Mouse (Mus musculus): ENCODE results near the gene Pttg1ip. TPM values are rescaled to one million over a fixed set of nuclear protein-coding genes. Genes with fewer than 3 reads are reported as not detected.

Gene Pttg1ip
- polyA plus RNA-seq, 1 experiment from 2014 or later = 126 TPM

DNA sequence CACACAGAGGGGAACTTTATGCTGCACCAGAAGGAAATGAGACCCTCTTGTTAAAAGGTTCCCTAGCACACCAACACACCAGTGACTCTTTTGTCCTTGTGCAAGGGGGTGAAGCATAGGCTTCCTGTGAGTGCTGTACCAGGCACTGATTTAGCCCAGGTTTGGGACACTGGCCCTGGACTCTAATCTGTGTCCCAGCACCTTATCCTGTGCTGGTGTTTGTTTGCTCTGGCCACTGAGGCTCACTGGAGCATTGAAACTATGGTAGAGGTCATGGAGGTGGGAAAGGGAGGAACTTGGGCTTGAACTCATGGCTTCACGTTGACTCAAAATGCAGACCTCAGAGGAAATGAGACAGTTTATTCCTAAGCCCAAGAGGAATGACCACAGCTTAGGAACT is 8.4 kb upstream of the Pttg1ip start:
- WGBS (ENCODE audit: insufficient replicate concordance) = 38% methylated on average over 1 of the region's 1 CpGs
- 0 out of 2 replicates have a peak, but pooled peaks have one; percentile 26 for ATAC-seq
- Histone ChIP-seq H3K4me2 (ENCODE audit: low read depth, low read length) (no peak overlapping the region), H3K9ac (replicated peaks) (no peak overlapping the region), H3K4me3 (ENCODE audit: low read depth, low read length) (no peak overlapping the region), H3K27ac (ENCODE audit: low read depth) (no peak overlapping the region), H3K27me3 (ENCODE audit: insufficient read depth, low read length) (no peaks in the 10 kb centered on the region), H3K4me1 (ENCODE audit: insufficient read depth) (peaks cover 14% of the 10 kb centered on the region), H3K36me3 (replicated peaks; ENCODE audit: insufficient read depth, low read length) (no peaks in the 10 kb centered on the region), H3K9me3 (ENCODE audit: low read length) (no peaks in the 10 kb centered on the region)
- no peak for TF ChIP-seq EP300 (IDR thresholded peaks at IDR 0.05; ENCODE audit: low read depth)
- no peak for TF ChIP-seq CTCF (IDR thresholded peaks at IDR 0.05; ENCODE audit: low read depth)
- DNase-seq = no peak

- Histone ChIP-seq H3K27me3 (ENCODE audit: insufficient read depth, low read length) (no peaks in the 10 kb centered on the region), H3K27ac (ENCODE audit: low read depth) (0 out of 2 replicates have a peak overlapping the region, but pooled peaks have one; percentile 99), H3K9me3 (ENCODE audit: low read length) (no peaks in the 10 kb centered on the region), H3K36me3 (replicated peaks; ENCODE audit: insufficient read depth, low read length) (peaks cover 3% of the 10 kb centered on the region; the same call in 1 of the 2 replicates), H3K4me1 (ENCODE audit: insufficient read depth) (peaks cover 25% of the 10 kb centered on the region), H3K9ac (replicated peaks) (no peak overlapping the region; the same call in 1 of the 2 replicates), H3K4me2 (ENCODE audit: low read depth, low read length) (peak overlapping the region; percentile 83; the same call in 1 of the 2 replicates), H3K4me3 (ENCODE audit: low read depth, low read length) (no peak overlapping the region)
- TF ChIP-seq EP300 (IDR thresholded peaks at IDR 0.05; ENCODE audit: low read depth) = no peak
- no peak for TF ChIP-seq CTCF (IDR thresholded peaks at IDR 0.05; ENCODE audit: low read depth)
- 62% methylated on average over 10 of the region's 10 CpGs for WGBS (ENCODE audit: insufficient replicate concordance)
- ATAC-seq (no peak), DNase-seq (no peak)
Observed at GRCm38 (mm10) chr10:77580027-77580920, 1.2 kb upstream of the Pttg1ip start.

GRCm38 (mm10) chr10:77581023-77581407 is 505 bp upstream of the Pttg1ip start:
- no peak for DNase-seq

GRCm38 (mm10) chr10:77582285-77582618 is 732 bp downstream of the Pttg1ip start:
- peak overlapping the region; percentile 82 for H3K9ac ChIP-seq (replicated peaks)
- peaks cover 41% of the 10 kb centered on the region for H3K4me1 ChIP-seq (ENCODE audit: insufficient read depth)
- peak overlapping the region; percentile 83 for H3K4me2 ChIP-seq (ENCODE audit: low read depth, low read length)
- no peaks in the 10 kb centered on the region for H3K9me3 ChIP-seq (ENCODE audit: low read length)
- H3K4me3 ChIP-seq (ENCODE audit: low read depth, low read length) = peak overlapping the region; percentile 73
- TF ChIP-seq EP300 (IDR thresholded peaks at IDR 0.05; ENCODE audit: low read depth) (no peak), CTCF (IDR thresholded peaks at IDR 0.05; ENCODE audit: low read depth) (no peak)
- no peaks in the 10 kb centered on the region for H3K27me3 ChIP-seq (ENCODE audit: insufficient read depth, low read length)
- peak; percentile 5; the same call in 1 of the 2 replicates for ATAC-seq
- no peak for DNase-seq
- WGBS (ENCODE audit: insufficient replicate concordance) = 6% methylated on average over 8 of the region's 8 CpGs
- peaks cover 4% of the 10 kb centered on the region for H3K36me3 ChIP-seq (replicated peaks; ENCODE audit: insufficient read depth, low read length)
- H3K27ac ChIP-seq (ENCODE audit: low read depth) = peak overlapping the region; percentile 99

More at GRCm38 (mm10) chr10:77581023-77581407, 505 bp upstream of the Pttg1ip start:
- Histone ChIP-seq H3K4me1 (ENCODE audit: insufficient read depth) (peaks cover 29% of the 10 kb centered on the region), H3K9me3 (ENCODE audit: low read length) (no peaks in the 10 kb centered on the region), H3K36me3 (replicated peaks; ENCODE audit: insufficient read depth, low read length) (peaks cover 3% of the 10 kb centered on the region), H3K4me2 (ENCODE audit: low read depth, low read length) (peak overlapping the region; percentile 83), H3K4me3 (ENCODE audit: low read depth, low read length) (peak overlapping the region; percentile 73), H3K27me3 (ENCODE audit: insufficient read depth, low read length) (no peaks in the 10 kb centered on the region), H3K9ac (replicated peaks) (peak overlapping the region; percentile 82), H3K27ac (ENCODE audit: low read depth) (peak overlapping the region; percentile 99)
- ATAC-seq = no peak
- no peak for TF ChIP-seq EP300 (IDR thresholded peaks at IDR 0.05; ENCODE audit: low read depth)
- no peak for TF ChIP-seq CTCF (IDR thresholded peaks at IDR 0.05; ENCODE audit: low read depth)
- 6% methylated on average over 8 of the region's 8 CpGs for WGBS (ENCODE audit: insufficient replicate concordance)

DNA sequence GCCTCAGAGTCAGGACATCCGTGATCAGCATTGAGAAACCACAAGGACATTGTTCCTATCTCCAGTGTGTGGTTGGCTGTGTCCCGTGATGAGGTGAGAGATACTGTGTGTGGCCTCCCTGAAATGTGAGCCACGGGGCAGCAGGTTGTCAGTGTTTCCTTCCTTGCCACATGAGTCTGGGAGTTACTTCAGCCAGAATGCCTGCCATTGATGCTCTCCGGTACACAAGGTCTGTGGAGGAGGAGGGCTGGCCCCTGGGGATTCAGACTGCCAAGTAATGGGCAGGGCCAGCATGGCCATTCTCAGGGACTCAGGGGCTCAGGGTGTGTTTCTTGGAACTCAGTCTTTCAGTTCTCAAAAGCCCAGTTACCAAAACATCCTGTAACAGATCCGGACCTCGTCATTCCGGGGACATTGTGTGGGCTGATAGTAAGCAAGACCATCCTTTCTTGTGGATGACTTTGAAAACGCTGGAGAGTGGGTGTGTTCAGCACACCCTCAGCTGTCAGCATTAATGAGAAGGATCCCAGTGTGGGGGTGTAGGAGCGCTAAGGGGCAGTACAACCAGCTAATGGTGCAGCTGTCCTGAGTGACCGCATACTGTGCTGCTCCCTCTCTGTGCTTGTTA is 2.4 kb downstream of the Pttg1ip start:
- H3K4me3 ChIP-seq (ENCODE audit: low read depth, low read length) = peak overlapping the region; percentile 19; the same call in 1 of the 2 replicates
- peak overlapping the region; percentile 26; the same call in 1 of the 2 replicates for H3K9ac ChIP-seq (replicated peaks)
- H3K9me3 ChIP-seq (ENCODE audit: low read length) = no peaks in the 10 kb centered on the region
- WGBS (ENCODE audit: insufficient replicate concordance) = 37% methylated on average over 10 of the region's 10 CpGs
- DNase-seq (peak; percentile 34), ATAC-seq (peak; percentile 3; the same call in 1 of the 2 replicates)
- H3K36me3 ChIP-seq (replicated peaks; ENCODE audit: insufficient read depth, low read length) = peaks cover 10% of the 10 kb centered on the region
- H3K4me1 ChIP-seq (ENCODE audit: insufficient read depth) = peaks cover 57% of the 10 kb centered on the region
- peak overlapping the region; percentile 99; the same call in 1 of the 2 replicates for H3K27ac ChIP-seq (ENCODE audit: low read depth)
- H3K4me2 ChIP-seq (ENCODE audit: low read depth, low read length) = peak overlapping the region; percentile 83
- no peaks in the 10 kb centered on the region for H3K27me3 ChIP-seq (ENCODE audit: insufficient read depth, low read length)
- TF ChIP-seq CTCF (IDR thresholded peaks at IDR 0.05; ENCODE audit: low read depth) (no peak), EP300 (IDR thresholded peaks at IDR 0.05; ENCODE audit: low read depth) (peak; percentile 52)

DNA sequence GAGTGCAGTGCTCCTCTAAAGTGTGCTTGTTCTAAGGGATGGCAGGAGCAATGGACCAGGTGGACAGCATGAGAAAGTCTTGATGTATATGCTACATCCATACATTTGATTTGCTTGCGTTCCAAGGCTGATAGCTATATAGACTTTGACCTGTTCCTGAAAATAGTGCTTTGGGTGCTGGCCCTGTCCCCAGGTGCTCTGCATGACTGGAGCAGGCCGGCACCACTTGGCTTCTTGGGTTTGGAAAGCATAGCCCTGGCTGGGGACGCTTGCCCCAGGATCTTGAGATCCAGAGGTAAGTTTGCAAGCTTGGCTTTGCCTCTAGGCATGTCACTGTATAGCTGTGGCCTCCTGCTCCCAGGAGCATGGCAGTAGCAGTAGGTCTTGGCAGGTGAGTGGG is 5.1 kb downstream of the Pttg1ip start:
- Histone ChIP-seq H3K4me1 (ENCODE audit: insufficient read depth) (peaks cover 65% of the 10 kb centered on the region), H3K4me2 (ENCODE audit: low read depth, low read length) (0 out of 2 replicates have a peak overlapping the region, but pooled peaks have one; percentile 3), H3K27me3 (ENCODE audit: insufficient read depth, low read length) (no peaks in the 10 kb centered on the region), H3K36me3 (replicated peaks; ENCODE audit: insufficient read depth, low read length) (peaks cover 25% of the 10 kb centered on the region), H3K27ac (ENCODE audit: low read depth) (0 out of 2 replicates have a peak overlapping the region, but pooled peaks have one; percentile 67), H3K9me3 (ENCODE audit: low read length) (no peaks in the 10 kb centered on the region), H3K9ac (replicated peaks) (no peak overlapping the region), H3K4me3 (ENCODE audit: low read depth, low read length) (no peak overlapping the region)
- TF ChIP-seq EP300 (IDR thresholded peaks at IDR 0.05; ENCODE audit: low read depth) (no peak), CTCF (IDR thresholded peaks at IDR 0.05; ENCODE audit: low read depth) (no peak)
- 86% methylated on average over 3 of the region's 3 CpGs for WGBS (ENCODE audit: insufficient replicate concordance)
- ATAC-seq = no peak
- no peak for DNase-seq

Measured in liver, postnatal 0 days (tissue).